Mouse (Mus musculus) kidney, postnatal 0 days (tissue): ENCODE measurements around the gene Adamts5. TPM values are rescaled to one million over a fixed set of nuclear protein-coding genes. Genes with fewer than 3 reads are reported as not detected.

Source experiments
- ATAC-seq: fragments of 200-750 bp; cut with Nextera tagmentation; replicated peaks from 2 replicates; pipeline ENCODE4 v1.8.0; 2017; ENCODE audit warnings: low read depth, moderate number of reproducible peaks, moderate TSS enrichment, moderate library complexity; ENCODE audit not compliant: low FRiP score
- DNase-seq: peaks from one replicate; pipeline ENCODE4 v3.0.0-alpha.2; 2016; ENCODE audit warnings: low spot score
- H3K27ac ChIP-seq: fragments of 300-500 bp; sonication (generic); 2 replicates; pipeline ENCODE4 v1.5.1; 2014; ENCODE audit warnings: mild to moderate bottlenecking
- H3K27me3 ChIP-seq: fragments of 300-500 bp; sonication (generic); 2 replicates; pipeline ENCODE4 v1.6.1; 2014; ENCODE audit warnings: low read length, mixed read lengths; ENCODE audit not compliant: insufficient read depth
- H3K36me3 ChIP-seq: fragments of 300-500 bp; sonication (generic); 2 replicates; pipeline ENCODE4 v1.6.1; 2014; ENCODE audit warnings: low read length, mixed read lengths; ENCODE audit not compliant: insufficient read depth
- H3K4me1 ChIP-seq: fragments of 300-500 bp; sonication (generic); replicated peaks from 2 replicates; pipeline ENCODE4 v1.6.1; 2014; ENCODE audit warnings: antibody characterized with exemption, low read length, mixed read lengths; ENCODE audit not compliant: insufficient read depth
- H3K4me2 ChIP-seq: fragments of 300-500 bp; sonication (generic); 2 replicates; pipeline ENCODE4 v1.6.1; 2014; ENCODE audit warnings: mild to moderate bottlenecking, low read length, moderate library complexity, mixed read lengths
- H3K4me3 ChIP-seq: fragments of 300-500 bp; sonication (generic); replicated peaks from 2 replicates; pipeline ENCODE4 v1.5.1; 2014; ENCODE audit warnings: low read depth, low read length
- H3K9ac ChIP-seq: fragments of 300-500 bp; sonication (generic); 2 replicates; pipeline ENCODE4 v1.6.1; 2014; ENCODE audit warnings: low read depth, low read length
- H3K9me3 ChIP-seq: fragments of 300-500 bp; sonication (generic); replicated peaks from 2 replicates; pipeline ENCODE4 v1.6.1; 2016; ENCODE audit warnings: low read length, inconsistent platforms, mixed read lengths
- CTCF ChIP-seq: IDR thresholded peaks from 2 replicates; pipeline ENCODE4 v1.5.1; 2016; ENCODE audit warnings: antibody characterized with exemption, low read depth, mild to moderate bottlenecking, moderate library complexity
- WGBS: fragments of 180-500 bp; shearing (Covaris S2); extraction: QIAGEN DNeasy Blood & Tissue Kit; methylation state at CpG from one replicate; pipeline ENCODE4 v1.1.7; 2014; 5-methylcytosine and 5-hydroxymethylcytosine counted together
- polyA plus RNA-seq: library from polyadenylated mRNA; unstranded; fragments of >200 nt; fragmentation: Nextera tagmentation; extraction: Ambion mirVana; gene quantifications from 2 replicates; pipeline ENCODE4 v1.2.1, GENCODE M21; 2015

The Adamts5 gene
- polyA plus RNA-seq, 1 experiment from 2014 or later = 6.4 TPM

DNA sequence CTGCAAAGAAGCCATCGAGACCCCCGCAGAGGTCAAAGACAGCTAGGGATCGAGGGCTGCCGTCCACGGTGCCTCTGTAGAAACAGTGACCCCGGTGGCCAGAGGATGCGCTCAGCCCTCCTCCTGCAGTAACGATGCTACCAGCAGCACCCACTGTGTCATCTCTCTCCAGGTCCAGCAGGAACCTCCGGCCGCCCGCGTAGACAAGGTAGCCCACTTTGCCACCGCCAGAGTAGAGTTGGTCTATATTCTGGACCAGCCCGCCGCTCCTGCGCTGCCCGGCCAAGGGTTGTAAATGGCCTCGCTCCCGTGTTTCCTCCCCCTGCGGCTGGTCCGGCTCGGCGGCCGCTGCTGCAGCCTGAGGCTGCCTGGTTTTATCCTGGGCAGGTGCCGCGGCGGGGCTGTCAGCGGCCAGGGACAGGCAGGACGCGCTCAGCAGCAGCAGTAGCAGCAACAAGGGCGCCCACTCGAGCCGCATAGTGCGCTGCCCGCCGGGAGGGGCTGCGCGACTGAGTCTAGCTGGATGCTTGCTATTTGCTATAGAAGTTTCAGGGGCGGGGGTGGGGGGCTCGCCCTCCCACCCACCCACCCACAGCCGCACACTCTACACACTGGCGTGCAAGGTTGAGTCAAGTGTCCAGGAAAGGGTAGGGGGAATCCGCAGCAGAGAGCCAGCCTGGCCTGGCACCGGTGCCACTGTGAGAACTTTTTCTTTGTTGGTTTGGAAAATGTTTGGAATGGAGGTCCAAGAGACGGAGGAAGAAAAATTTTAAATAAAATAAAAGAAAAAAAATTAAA lies 1.6 kb downstream of the Adamts5 start:
- H3K9ac ChIP-seq = peak overlapping the region; percentile 65
- H3K4me2 ChIP-seq = peak overlapping the region; percentile 97
- peak overlapping the region; percentile 86; the same call in 1 of the 2 replicates for H3K27ac ChIP-seq
- peaks cover 4% of the 10 kb centered on the region; the same call in 1 of the 2 replicates for H3K27me3 ChIP-seq
- DNase-seq (peak; percentile 42), ATAC-seq (peak; percentile 50)
- under 1% methylated on average over 45 of the region's 45 CpGs for WGBS
- no peaks in the 10 kb centered on the region for H3K9me3 ChIP-seq
- TF ChIP-seq CTCF = no peak
- H3K4me3 ChIP-seq = peak overlapping the region; percentile 75
- no peaks in the 10 kb centered on the region for H3K36me3 ChIP-seq
- H3K4me1 ChIP-seq = 0 out of 2 replicates have a peak, but pooled peaks cover 12% of the 10 kb centered on the region

DNA sequence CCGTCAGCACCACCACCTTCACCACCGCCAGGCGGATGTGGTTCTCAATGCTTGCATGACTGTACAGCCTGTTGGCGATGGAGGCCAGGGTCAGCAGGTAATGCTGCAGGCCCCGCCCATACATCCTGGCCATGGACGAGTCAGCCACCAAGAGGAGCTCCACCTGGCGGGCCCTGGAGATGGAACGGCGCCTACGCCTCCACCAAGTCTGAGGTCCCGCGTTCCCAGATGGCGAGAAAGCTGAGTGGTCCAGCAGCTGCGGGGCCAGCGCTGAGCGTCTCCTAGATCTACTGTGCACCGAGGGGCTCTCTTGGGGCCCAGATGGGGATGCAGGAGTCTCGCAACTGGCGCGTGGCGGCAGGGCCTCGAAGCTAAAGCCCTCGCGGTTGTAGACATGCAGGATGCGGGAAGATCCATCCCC lies 2.3 kb downstream of the Adamts5 start:
- H3K27me3 ChIP-seq = peaks cover 4% of the 10 kb centered on the region; the same call in 1 of the 2 replicates
- peak; percentile 55 for TF ChIP-seq CTCF
- H3K36me3 ChIP-seq = no peaks in the 10 kb centered on the region
- peak overlapping the region; percentile 97 for H3K4me2 ChIP-seq
- 22% methylated on average over 25 of the region's 25 CpGs for WGBS
- DNase-seq (peak; percentile 39), ATAC-seq (peak; percentile 65)
- H3K4me3 ChIP-seq = peak overlapping the region; percentile 75
- peak overlapping the region; percentile 65; the same call in 1 of the 2 replicates for H3K9ac ChIP-seq
- H3K27ac ChIP-seq = no peak overlapping the region
- no peaks in the 10 kb centered on the region for H3K9me3 ChIP-seq
- 0 out of 2 replicates have a peak, but pooled peaks cover 12% of the 10 kb centered on the region for H3K4me1 ChIP-seq

- Histone ChIP-seq H3K4me1 (0 out of 2 replicates have a peak, but pooled peaks cover 12% of the 10 kb centered on the region), H3K9ac (no peak overlapping the region), H3K4me3 (peak overlapping the region; percentile 75), H3K36me3 (no peaks in the 10 kb centered on the region), H3K4me2 (peak overlapping the region; percentile 97), H3K27me3 (peaks cover 4% of the 10 kb centered on the region; the same call in 1 of the 2 replicates), H3K9me3 (no peaks in the 10 kb centered on the region), H3K27ac (no peak overlapping the region)
- ATAC-seq (no peak), DNase-seq (no peak)
- 59% methylated on average over 10 of the region's 10 CpGs for WGBS
- no peak for TF ChIP-seq CTCF
These were observed 2.8 kb downstream of the Adamts5 start for GRCm38 (mm10) chr16:85898816-85899215.

GRCm38 (mm10) chr16:85898391-85898790 lies 3.2 kb downstream of the Adamts5 start:
- H3K4me3 ChIP-seq = peak overlapping the region; percentile 75
- H3K27me3 ChIP-seq = peaks cover 4% of the 10 kb centered on the region; the same call in 1 of the 2 replicates
- H3K9me3 ChIP-seq = no peaks in the 10 kb centered on the region
- no peaks in the 10 kb centered on the region for H3K36me3 ChIP-seq
- DNase-seq (peak; percentile 72), ATAC-seq (no peak)
- H3K9ac ChIP-seq = no peak overlapping the region
- H3K4me1 ChIP-seq = 0 out of 2 replicates have a peak, but pooled peaks cover 12% of the 10 kb centered on the region
- H3K27ac ChIP-seq = no peak overlapping the region
- no peak for TF ChIP-seq CTCF
- peak overlapping the region; percentile 97 for H3K4me2 ChIP-seq
- 49% methylated on average over 4 of the region's 4 CpGs for WGBS

- 87% methylated on average over 3 of the region's 3 CpGs for WGBS
- H3K27ac ChIP-seq = no peak overlapping the region; the same call in 1 of the 2 replicates
- DNase-seq = no peak
- ATAC-seq = no peak
- H3K4me1 ChIP-seq = 0 out of 2 replicates have a peak, but pooled peaks cover 12% of the 10 kb centered on the region
- peaks cover 4% of the 10 kb centered on the region; the same call in 1 of the 2 replicates for H3K27me3 ChIP-seq
- TF ChIP-seq CTCF = no peak
- no peaks in the 10 kb centered on the region for H3K36me3 ChIP-seq
- no peak overlapping the region for H3K9ac ChIP-seq
- peak overlapping the region; percentile 97 for H3K4me2 ChIP-seq
- H3K9me3 ChIP-seq = no peaks in the 10 kb centered on the region
- H3K4me3 ChIP-seq = peak overlapping the region; percentile 75; the same call in 1 of the 2 replicates
These were observed 3.8 kb downstream of the Adamts5 start for GRCm38 (mm10) chr16:85897854-85898253.

DNA sequence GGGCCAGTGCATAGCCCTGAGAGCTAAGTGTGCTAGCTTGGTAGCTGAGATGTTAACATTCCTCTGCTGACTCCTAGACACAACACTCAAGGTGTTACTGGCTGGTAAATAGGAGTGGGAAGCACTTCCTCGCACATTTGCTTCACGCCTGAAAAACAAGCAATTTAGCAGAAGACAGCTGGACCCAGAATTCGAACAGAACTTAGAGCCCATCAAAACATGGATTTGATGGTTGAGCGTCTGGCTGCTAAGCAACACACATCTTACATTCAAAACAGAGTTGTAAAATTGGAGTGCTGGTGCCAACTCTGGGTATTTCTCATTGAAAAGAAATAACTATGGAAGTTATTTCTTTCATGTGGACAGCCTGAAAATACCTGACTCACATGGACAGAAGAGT lies 5.7 kb downstream of the Adamts5 start:
- no peak for DNase-seq
- no peak for TF ChIP-seq CTCF
- Histone ChIP-seq H3K9ac (no peak overlapping the region), H3K36me3 (no peaks in the 10 kb centered on the region), H3K4me1 (0 out of 2 replicates have a peak, but pooled peaks cover 10% of the 10 kb centered on the region), H3K9me3 (no peaks in the 10 kb centered on the region), H3K4me3 (no peak overlapping the region), H3K27ac (no peak overlapping the region), H3K27me3 (peaks cover 4% of the 10 kb centered on the region; the same call in 1 of the 2 replicates), H3K4me2 (no peak overlapping the region)
- ATAC-seq = no peak
- WGBS = 65% methylated on average over 4 of the region's 4 CpGs
